ENCODE assay signal across 8 mouse cellular contexts in the genomic region with DNA sequence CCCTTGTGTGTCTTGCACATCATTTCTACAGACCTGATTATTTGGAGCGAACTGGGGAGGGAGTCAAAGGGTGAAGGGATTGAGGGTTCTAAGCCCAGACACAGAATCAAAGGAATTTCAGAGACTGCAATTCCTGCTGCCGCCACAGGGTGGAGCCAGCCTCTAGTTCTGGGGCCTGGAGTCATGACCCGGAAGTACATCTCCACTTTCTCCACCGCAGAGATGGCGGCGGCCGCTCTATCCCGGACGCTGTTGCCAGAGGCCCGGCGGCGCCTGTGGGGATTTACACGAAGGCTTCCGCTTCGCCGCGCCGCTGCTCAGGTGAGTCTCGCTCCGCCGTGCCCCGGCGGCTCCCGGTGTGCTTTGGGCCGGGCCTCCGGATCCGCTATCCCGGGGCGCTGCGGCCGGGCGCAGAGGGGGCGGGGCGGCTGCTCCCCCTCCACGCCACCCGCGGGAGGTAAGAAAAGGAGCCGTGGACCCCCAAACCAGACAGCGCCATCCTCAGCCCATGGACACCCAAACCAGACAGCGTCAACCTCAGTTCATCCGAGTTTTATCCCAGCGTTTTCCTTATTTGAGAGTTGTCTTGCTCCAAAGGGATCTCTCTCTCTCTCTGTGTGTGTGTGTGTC. TPM values are rescaled to one million over a fixed set of nuclear protein-coding genes. Genes with fewer than 3 reads are reported as not detected.
DNase-seq lines count a peak whose midpoint lies in the region; ATAC-seq and TF ChIP-seq lines count a peak whose summit lies in the region.

A gene (plus strand): TSS at position 186 of the 630 bp plus-strand sequence.

- peaks cover 28% of the 10 kb centered on the region for H3K36me3 ChIP-seq in forebrain, embryonic 15.5 days

- peak within 1 kb of the TSS; percentile 82 for H3K27ac ChIP-seq in forebrain, embryonic 15.5 days (replicated peaks)

- H3K9ac ChIP-seq in forebrain, embryonic 15.5 days (replicated peaks), result peak within 1 kb of the TSS; percentile 83

- no peaks in the 10 kb centered on the region for H3K9me3 ChIP-seq in forebrain, embryonic 15.5 days

- under 1% methylated on average over 42 of the region's 42 CpGs for WGBS in forebrain, embryonic 15.5 days
- WGBS in lung, adult 2 months, result under 1% methylated on average over 42 of the region's 42 CpGs

- DNase-seq in ES-CJ7 (ENCODE audit: low read depth, low spot score), result peak; percentile 92
- DNase-seq in cerebellum, adult 11 months, result peak; percentile 86
- DNase-seq in heart, postnatal 25 days (ENCODE audit: low spot score), result peak; percentile 73
- peak; percentile 80 to 95 for DNase-seq in layer of hippocampus, adult 18-20 months (ENCODE audit: low spot score in 2 of 2)
- DNase-seq in lung, adult 2 months, result peak; percentile 83
- DNase-seq in thymus, adult 18-20 months, result peak; percentile 78 to 80

- H3K4me2 ChIP-seq in forebrain, embryonic 15.5 days (replicated peaks), result peak within 1 kb of the TSS; percentile 85

- TF ChIP-seq CTCF in lung, adult 2 months (IDR thresholded peaks at IDR 0.05; ENCODE audit: insufficient read depth, low read length), result peak; percentile 89

- peak within 1 kb of the TSS; percentile 83 for H3K4me3 ChIP-seq in forebrain, embryonic 15.5 days
- H3K4me3 ChIP-seq in lung, adult 2 months (replicated peaks; ENCODE audit: extremely low read depth, low read depth, low read length), result peak within 1 kb of the TSS; percentile 85

- intact Hi-C loops in heart, postnatal 25 days (cut with DNase I), result loop anchor here (2.0 to 10.0 kb wide), 3 partner anchors 48 to 312 kb away; a partner anchor contains a TSS

- H3K4me1 ChIP-seq in forebrain, embryonic 15.5 days, result peaks cover 33% of the 10 kb centered on the region
- H3K4me1 ChIP-seq in lung, adult 2 months (ENCODE audit: control insufficient read depth, insufficient read depth, low read length), result peaks cover 6% of the 10 kb centered on the region

- H3K27me3 ChIP-seq in forebrain, embryonic 15.5 days, result no peaks in the 10 kb centered on the region

- peak; percentile 74 for ATAC-seq in forebrain, embryonic 15.5 days (replicated peaks)
- peak; percentile 94 for ATAC-seq in neutrophil, adult 5-6 weeks (ENCODE audit: extremely low read depth, insufficient number of reproducible peaks, low FRiP score, poor library complexity, severe bottlenecking)

- peak; percentile 53; the same call in 1 of the 2 replicates for TF ChIP-seq POLR2A in lung, adult 2 months (IDR thresholded peaks at IDR 0.05; ENCODE audit: borderline replicate concordance, extremely low read depth, low read depth, low read length)

RNA-seq across cellular contexts. Expression of the gene that starts here (rescaled TPM):
- polyA plus RNA-seq in forebrain, embryonic 15.5 days (2015; fragmentation: Nextera tagmentation; extraction: Ambion mirVana), result 85.3 and 89.1 TPM in 2 replicates
- total RNA-seq in heart, postnatal 25 days (2021), result 100 to 1,000 TPM; 241 to 242 TPM
- total RNA-seq in layer of hippocampus, adult 18-20 months (2021), result 10 to 100 TPM; 76.1 to 87.9 TPM
- polyA plus RNA-seq in lung, adult 2 months (2012; rRNA removed), result 16.7 and 25.4 TPM in 2 replicates
- 84.1 and 89.7 TPM in 2 replicates for total RNA-seq in neutrophil, adult 5-6 weeks (2017)

Comparison
In these comparisons a context has a peak if more than half of its experiments do, and no peak if none do; other contexts are left out.
1. Peak in every context shown above with its lines: DNase-seq, ATAC-seq, H3K4me3 ChIP-seq and H3K27ac ChIP-seq.